Mouse (Mus musculus) MEL (cell line): ENCODE measurements around the gene Kif23. TPM values are rescaled to one million over a fixed set of nuclear protein-coding genes. Genes with fewer than 3 reads are reported as not detected.

Experiments
- DNase-seq: peaks from one replicate; pipeline ENCODE4 v3.0.0; 2011; ENCODE audit warnings: low read depth, low spot score
- H3K27ac ChIP-seq: 2 replicates; pipeline ENCODE4 v1.5.1; 2012; ENCODE audit warnings: low read depth, mild to moderate bottlenecking, control low read depth, low read length, moderate library complexity; ENCODE audit not compliant: control insufficient read depth
- H3K27me3 ChIP-seq, 2 experiments: fragments of 150-350 bp in 1 of 2; sonication (generic) in 1 of 2; 2 replicates each; pipeline ENCODE4 v1.6.1; 2012; ENCODE audit warnings: low read length in 2 of 2, mild to moderate bottlenecking in 2 of 2, improper control_type of control experiment in 1 of 2, moderate library complexity in 1 of 2; ENCODE audit not compliant: insufficient read depth in 2 of 2, control insufficient read depth in 1 of 2
- H3K36me3 ChIP-seq, 2 experiments: 2 replicates each; pipeline ENCODE4 v1.6.1; 2012 to 2014; ENCODE audit warnings: low read length in 2 of 2, improper control_type of control experiment in 1 of 2, inconsistent platforms in 1 of 2, mild to moderate bottlenecking in 1 of 2; ENCODE audit not compliant: insufficient read depth in 2 of 2, control insufficient read depth in 1 of 2
- H3K4me1 ChIP-seq, 2 experiments: fragments of 150-350 bp in 1 of 2; sonication (generic) in 1 of 2; 2 replicates each; pipeline ENCODE4 v1.6.1; 2012; ENCODE audit warnings: low read length in 2 of 2, improper control_type of control experiment in 1 of 2, mild to moderate bottlenecking in 1 of 2; ENCODE audit not compliant: insufficient read depth in 2 of 2, control insufficient read depth in 1 of 2
- H3K4me3 ChIP-seq, 2 experiments: fragments of 150-350 bp in 1 of 2; sonication (generic) in 1 of 2; 2 replicates each; pipeline ENCODE4 v1.5.1; 2012; ENCODE audit warnings: low read depth in 2 of 2, low read length in 2 of 2, mild to moderate bottlenecking in 2 of 2, moderate library complexity in 2 of 2, control low read depth in 1 of 2, improper control_type of control experiment in 1 of 2; ENCODE audit not compliant: control insufficient read depth in 1 of 2, insufficient read depth in 1 of 2
- H3K79me2 ChIP-seq: 2 replicates; pipeline ENCODE4 v1.6.1; 2012; ENCODE audit warnings: mild to moderate bottlenecking, low read length, moderate library complexity; ENCODE audit not compliant: control insufficient read depth, poor library complexity, insufficient read depth
- H3K9ac ChIP-seq: 2 replicates; pipeline ENCODE4 v1.6.1; 2012; ENCODE audit warnings: low read depth, mild to moderate bottlenecking, control low read depth, low read length, moderate library complexity; ENCODE audit not compliant: control insufficient read depth, poor library complexity, severe bottlenecking
- H3K9me3 ChIP-seq: fragments of 150-350 bp; sonication (generic); replicated peaks from 2 replicates; pipeline ENCODE4 v1.6.1; 2012; ENCODE audit warnings: mild to moderate bottlenecking, low read length, improper control_type of control experiment, moderate library complexity; ENCODE audit not compliant: insufficient read depth
- CHD1 ChIP-seq: IDR thresholded peaks from 2 replicates; pipeline ENCODE4 v1.6.1; 2012; ENCODE audit warnings: low read depth, mild to moderate bottlenecking, inconsistent platforms, low read length, improper control_type of control experiment
- CTCF ChIP-seq, 3 experiments: IDR thresholded peaks in 2 of 3; conservative IDR thresholded peaks in 1 of 3; 2 replicates each; pipeline ENCODE4 v1.5.1; 2011 to 2012; ENCODE audit warnings: low read length in 3 of 3, low read depth in 2 of 3, mild to moderate bottlenecking in 2 of 3, improper control_type of control experiment in 1 of 3, inconsistent platforms in 1 of 3, mixed read lengths in 1 of 3, moderate library complexity in 1 of 3; ENCODE audit not compliant: control insufficient read depth in 1 of 3, insufficient read depth in 1 of 3, poor library complexity in 1 of 3, severe bottlenecking in 1 of 3
- E2F4 ChIP-seq: IDR thresholded peaks from 2 replicates; pipeline ENCODE4 v1.6.1; 2011; ENCODE audit warnings: low read depth, low read length, improper control_type of control experiment, borderline replicate concordance
- ELF1 ChIP-seq: IDR thresholded peaks from 2 replicates; pipeline ENCODE4 v1.6.1; 2014; ENCODE audit warnings: low read depth, mild to moderate bottlenecking, inconsistent platforms, low read length, improper control_type of control experiment, moderate library complexity
- ETS1 ChIP-seq: IDR thresholded peaks from 2 replicates; pipeline ENCODE4 v1.6.1; 2012; ENCODE audit warnings: low read depth, mild to moderate bottlenecking, inconsistent platforms, low read length, improper control_type of control experiment, moderate library complexity
- HCFC1 ChIP-seq: IDR thresholded peaks from 2 replicates; pipeline ENCODE4 v1.6.1; 2012; ENCODE audit warnings: low read depth, mild to moderate bottlenecking, inconsistent platforms, low read length, improper control_type of control experiment, moderate library complexity
- JUND ChIP-seq: IDR thresholded peaks from 2 replicates; pipeline ENCODE4 v1.6.1; 2011; ENCODE audit warnings: low read depth, mild to moderate bottlenecking, improper control_type of control experiment, low read length
- MAFK ChIP-seq: IDR thresholded peaks from 2 replicates; pipeline ENCODE4 v1.6.1; 2011; ENCODE audit warnings: low read depth, mild to moderate bottlenecking, low read length, improper control_type of control experiment, borderline replicate concordance
- MAX ChIP-seq: IDR thresholded peaks from 2 replicates; pipeline ENCODE4 v1.6.1; 2011; ENCODE audit warnings: low read length, improper control_type of control experiment
- MXI1 ChIP-seq: IDR thresholded peaks from 2 replicates; pipeline ENCODE4 v1.6.1; 2011; ENCODE audit warnings: mild to moderate bottlenecking, low read depth, low read length, improper control_type of control experiment
- NELFE ChIP-seq: IDR thresholded peaks from 2 replicates; pipeline ENCODE4 v1.6.1; 2011; ENCODE audit warnings: low read depth, low read length, improper control_type of control experiment
- NRF1 ChIP-seq: IDR thresholded peaks from 2 replicates; pipeline ENCODE4 v1.6.1; 2014; ENCODE audit warnings: low read depth, mild to moderate bottlenecking, inconsistent platforms, low read length, improper control_type of control experiment, moderate library complexity; ENCODE audit not compliant: poor library complexity, insufficient read depth, severe bottlenecking
- POLR2A ChIP-seq, 2 experiments: IDR thresholded peaks; 2 replicates each; pipeline ENCODE4 v1.6.1; 2011 to 2012; ENCODE audit warnings: low read length in 2 of 2, mild to moderate bottlenecking in 2 of 2, control low read depth in 1 of 2, improper control_type of control experiment in 1 of 2, low read depth in 1 of 2, moderate library complexity in 1 of 2; ENCODE audit not compliant: control insufficient read depth in 1 of 2, insufficient read depth in 1 of 2, poor library complexity in 1 of 2
- POLR2AphosphoS2 ChIP-seq: IDR thresholded peaks from 2 replicates; pipeline ENCODE4 v1.6.1; 2011; ENCODE audit warnings: low read length, improper control_type of control experiment
- SIN3A ChIP-seq: IDR thresholded peaks from 2 replicates; pipeline ENCODE4 v1.6.1; 2012; ENCODE audit warnings: low read length, improper control_type of control experiment, inconsistent platforms
- TBP ChIP-seq: IDR thresholded peaks from 2 replicates; pipeline ENCODE4 v1.8.0; 2011; ENCODE audit warnings: low read depth, low read length, improper control_type of control experiment
- TCF12 ChIP-seq: IDR thresholded peaks from 2 replicates; pipeline ENCODE4 v1.6.1; 2014; ENCODE audit warnings: low read depth, mild to moderate bottlenecking, inconsistent platforms, low read length, improper control_type of control experiment, moderate library complexity
- UBTF ChIP-seq: IDR thresholded peaks from 2 replicates; pipeline ENCODE4 v1.6.1; 2012; ENCODE audit warnings: low read depth, mild to moderate bottlenecking, inconsistent platforms, low read length, improper control_type of control experiment, moderate library complexity, borderline replicate concordance; ENCODE audit not compliant: insufficient read depth
- ZMIZ1 ChIP-seq: IDR thresholded peaks from 2 replicates; pipeline ENCODE4 v1.6.1; 2012; ENCODE audit warnings: low read depth, mild to moderate bottlenecking, inconsistent platforms, low read length, improper control_type of control experiment, moderate library complexity
- ZNF384 ChIP-seq: IDR thresholded peaks from 2 replicates; pipeline ENCODE4 v1.6.1; 2012; ENCODE audit warnings: low read depth, mild to moderate bottlenecking, inconsistent platforms, low read length, improper control_type of control experiment
- polyA plus RNA-seq, 2 experiments: library from polyadenylated mRNA; stranded (reverse) in 1 of 2; unstranded in 1 of 2; fragments of >175 nt in 1 of 2; fragments of >200 nt in 1 of 2; gene quantifications; 2 replicates each; pipeline versions ENCODE4 v1.2.1 to v1.2.4; 2012; ENCODE audit warnings: low replicate concordance in 2 of 2, low read depth in 1 of 2; ENCODE audit not compliant: insufficient read length in 2 of 2, insufficient read depth in 1 of 2, missing spikeins in 1 of 2
- total RNA-seq: library from RNA; depleted of rRNA; stranded (reverse); fragments of 300-350 nt; gene quantifications from 2 replicates; pipeline ENCODE4 v1.2.3, GENCODE M21; 2012; rRNA removed

The Kif23 gene
- total RNA-seq (37.5 and 54.3 TPM in 2 replicates), polyA plus RNA-seq (100 to 1,000 TPM in 1 of 2 experiments, not detected in 1; 100 TPM)

GRCm38 (mm10) chr9:61946623-61947401, at the start of gene Kif23:
Gene Kif23, minus strand, starts transcription at chr9:61946774.
- Histone ChIP-seq H3K9me3 (no peaks in the 10 kb centered on the region), H3K9ac (peak within 1 kb of the TSS; percentile 75), H3K27me3 (no peaks in the 10 kb centered on the region), H3K4me1 (peaks cover under 1 to 14% of the 10 kb centered on the region in 2 experiments), H3K36me3 (peaks cover 5 to 29% of the 10 kb centered on the region in 2 experiments), H3K79me2 (peaks cover 14% of the 10 kb centered on the region), H3K4me3 (peak within 1 kb of the TSS; percentile 72 to 95), H3K27ac (peak within 1 kb of the TSS; percentile 56)
- DNase-seq: peak; percentile 96
- TF ChIP-seq HCFC1 (peak; percentile 58), NRF1 (peak; percentile 52; the same call in 1 of the 2 replicates), TCF12 (peak; percentile 52), JUND (peak; percentile 52; the same call in 1 of the 2 replicates), NELFE (peak; percentile 88), CHD1 (no peak; the same call in 1 of the 2 replicates), MXI1 (peak; percentile 61), E2F4 (peak; percentile 76), ZMIZ1 (peak; percentile 80), ZNF384 (no peak; the same call in 1 of the 2 replicates), UBTF (no peak), ELF1 (peak; percentile 60; the same call in 1 of the 2 replicates), TBP (peak; percentile 71; the same call in 1 of the 2 replicates), MAX (peak; percentile 64), CTCF (IDR thresholded peaks at IDR 0.05 in 2 of 3, conservative IDR thresholded peaks at IDR 0.05 in 1 of 3; ENCODE audit: control insufficient read depth in 1 of 3, insufficient read depth in 1 of 3, low read depth in 2 of 3, low read length in 3 of 3, poor library complexity in 1 of 3, severe bottlenecking in 1 of 3) (peak; percentile 20 to 92 (median 78); a peak in 5 of 6 replicates), MAFK (no peak), SIN3A (peak; percentile 71), ETS1 (peak; percentile 34), POLR2AphosphoS2 (peak; percentile 58; the same call in 1 of the 2 replicates), POLR2A (IDR thresholded peaks at IDR 0.05; ENCODE audit: control insufficient read depth in 1 of 2, insufficient read depth in 1 of 2, low read depth in 1 of 2, low read length in 2 of 2, poor library complexity in 1 of 2) (peak; percentile 82 to 91)
